Mouse (Mus musculus) myocyte (in vitro differentiated cells): ENCODE results near the gene Mcrip1.
A peak's percentile ranks its signal among the peaks of the same experiment; 100 is the strongest.

Experiments
- CEBPB ChIP-seq: IDR thresholded peaks from 2 replicates; pipeline ENCODE4 v1.6.1; 2011; ENCODE audit warnings: mild to moderate bottlenecking, moderate library complexity; ENCODE audit not compliant: poor library complexity, insufficient read depth, severe bottlenecking
- E2F4 ChIP-seq: IDR thresholded peaks from one replicate; pipeline ENCODE4 v1.6.1; 2011; ENCODE audit warnings: mild to moderate bottlenecking, control low read depth, moderate library complexity; ENCODE audit not compliant: insufficient read depth
- MAX ChIP-seq: IDR thresholded peaks from one replicate; pipeline ENCODE4 v1.6.1; 2011; ENCODE audit warnings: low read depth, mild to moderate bottlenecking, control low read depth
- MYOD1 ChIP-seq, 3 experiments: IDR thresholded peaks; one replicate each; pipeline ENCODE4 v1.6.1; 2011; ENCODE audit warnings: control low read depth in 2 of 3, low read depth in 2 of 3, mild to moderate bottlenecking in 2 of 3, moderate library complexity in 1 of 3; ENCODE audit not compliant: insufficient read length in 2 of 3, control insufficient read depth in 1 of 3
- POLR2A ChIP-seq: IDR thresholded peaks from one replicate; pipeline ENCODE4 v1.6.1; 2011; ENCODE audit warnings: low read depth, mild to moderate bottlenecking, control low read depth, moderate library complexity; ENCODE audit not compliant: insufficient read length
- POLR2AphosphoS2 ChIP-seq: IDR thresholded peaks from one replicate; pipeline ENCODE4 v1.6.1; 2011; ENCODE audit warnings: low read depth, control low read depth; ENCODE audit not compliant: insufficient read length
- TCF12 ChIP-seq: IDR thresholded peaks from one replicate; pipeline ENCODE4 v1.6.1; 2011; ENCODE audit warnings: mild to moderate bottlenecking, control low read depth; ENCODE audit not compliant: poor library complexity, insufficient read depth, severe bottlenecking
- TCF3 ChIP-seq: IDR thresholded peaks from one replicate; pipeline ENCODE4 v1.6.1; 2011; ENCODE audit warnings: low read depth, control low read depth; ENCODE audit not compliant: insufficient read length
- USF1 ChIP-seq: IDR thresholded peaks from one replicate; pipeline ENCODE4 v1.6.1; 2011; ENCODE audit warnings: low read depth, mild to moderate bottlenecking, control low read depth, moderate library complexity

DNA sequence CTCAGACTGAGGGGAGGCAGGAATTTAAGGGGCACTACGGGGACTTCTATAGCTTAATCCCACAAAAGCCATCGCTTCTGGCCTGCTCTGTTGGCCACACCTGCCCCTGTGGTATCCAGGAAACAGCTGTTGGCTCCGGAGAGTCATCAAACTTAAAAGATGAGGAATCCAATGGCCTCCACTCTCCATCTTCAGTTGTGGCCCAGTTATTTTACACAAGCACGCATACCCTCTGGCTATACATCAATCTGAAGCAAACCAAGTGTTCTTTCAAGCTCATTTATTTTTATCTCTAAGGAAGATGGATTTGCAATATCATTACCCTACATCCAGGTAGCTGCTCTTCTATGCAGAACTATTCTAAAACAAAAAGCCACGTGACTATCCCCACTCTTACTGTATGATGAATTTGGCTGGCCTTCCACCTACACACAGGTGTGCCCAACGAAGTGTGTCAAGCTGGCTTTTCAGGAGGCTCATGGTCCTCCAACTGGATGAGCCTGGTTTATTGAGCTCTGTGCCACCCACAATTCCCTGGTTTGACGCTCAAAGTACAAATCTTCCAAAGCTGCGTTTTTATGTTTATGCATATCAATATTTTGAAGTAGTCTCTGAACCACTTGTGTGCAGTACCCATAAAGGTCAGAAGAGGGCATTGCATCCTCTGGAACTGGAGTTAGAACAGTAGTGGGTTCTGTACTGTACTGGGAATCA, 32.9 kb upstream of the Mcrip1 start:
- no peak for TF ChIP-seq USF1
- no peak for TF ChIP-seq POLR2A
- TF ChIP-seq MAX, result no peak
- no peak for TF ChIP-seq POLR2AphosphoS2
- TF ChIP-seq TCF12, result no peak
- no peak for TF ChIP-seq E2F4
- peak in 2 of 3 experiments; percentile 57 to 63 for TF ChIP-seq MYOD1 (IDR thresholded peaks at IDR 0.05; ENCODE audit: control insufficient read depth in 1 of 3, insufficient read length in 2 of 3, low read depth in 2 of 3)
- no peak for TF ChIP-seq CEBPB
- TF ChIP-seq TCF3, result no peak
